Mouse (Mus musculus): Measurements from ENCODE around the gene Ugt1a5. TPM values are rescaled to one million over a fixed set of nuclear protein-coding genes. Genes with fewer than 3 reads are reported as not detected.

Ugt1a5 gene
- not detected for total RNA-seq (2023)

DNA sequence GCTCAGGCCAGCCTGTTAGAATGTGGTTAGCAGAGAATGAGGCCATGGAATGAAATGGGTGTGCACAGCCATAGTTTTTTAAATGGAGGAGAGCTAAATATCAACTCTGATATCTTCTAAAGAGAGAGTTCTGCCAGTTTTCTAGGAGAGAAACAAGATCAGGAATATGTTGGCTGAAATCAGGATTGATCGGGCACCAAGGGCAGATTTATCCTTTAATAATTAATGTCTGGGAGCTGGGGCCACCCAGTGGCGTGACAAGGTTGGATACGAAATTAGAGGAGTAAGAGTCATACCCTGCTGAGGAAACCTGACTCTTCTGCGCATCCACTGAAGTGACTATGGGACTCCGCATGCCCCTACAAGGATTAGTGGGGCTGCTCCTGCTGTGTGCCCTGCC, at the start of gene Ugt1a5:
Gene Ugt1a5, plus strand, starts transcription at position 302 of the 400 bp plus-strand sequence.

DNA sequence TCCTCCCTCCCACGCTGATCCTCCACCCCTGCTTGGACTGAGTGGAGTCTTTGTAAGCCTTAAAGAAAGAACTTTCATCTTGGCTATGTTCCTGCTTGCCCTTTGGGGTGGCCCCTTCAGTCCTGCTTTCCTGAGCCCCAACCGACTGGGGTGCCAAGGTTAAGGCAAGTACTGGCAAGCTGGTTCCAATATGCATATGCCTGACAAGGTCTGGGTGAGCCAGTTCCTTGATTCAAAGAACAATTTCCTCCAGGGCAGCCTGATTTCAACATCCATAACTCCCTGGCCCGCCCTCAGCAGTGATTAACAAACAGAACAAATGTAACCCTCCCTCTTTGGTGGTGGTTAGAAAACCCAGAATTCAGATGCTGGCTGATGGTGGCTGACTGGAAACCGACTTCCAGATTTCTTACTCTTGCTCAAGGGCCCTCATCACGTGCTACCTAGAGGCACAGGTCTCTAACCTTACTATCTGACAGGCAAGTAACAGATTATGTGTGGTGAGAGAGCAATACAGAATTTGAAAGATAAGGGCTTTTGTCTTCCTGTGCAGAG, 31.3 kb upstream of the Ugt1a5 start, which contains the start of gene Ugt1a6a:
Gene Ugt1a6a, plus strand, starts transcription at position 353 of the 555 bp plus-strand sequence.

DNA sequence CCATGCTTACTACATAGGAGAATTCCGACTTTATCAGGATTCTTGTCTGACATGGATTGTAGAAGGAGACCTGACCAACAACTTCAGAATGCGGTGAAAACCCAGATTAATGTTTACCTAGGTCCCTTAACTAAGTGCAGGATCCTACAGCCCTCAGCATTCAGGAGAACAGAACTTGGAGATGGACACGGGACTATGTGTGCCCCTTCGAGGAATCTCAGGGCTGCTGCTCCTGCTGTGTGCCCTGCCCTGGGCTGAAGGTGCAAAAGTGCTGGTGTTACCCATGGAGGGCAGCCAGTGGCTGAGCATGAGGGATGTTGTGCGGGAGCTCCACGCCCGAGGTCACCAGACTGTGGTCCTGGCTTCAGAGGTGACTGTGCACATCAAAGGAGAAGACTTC, 34.6 kb downstream of the Ugt1a5 start, which contains the start of gene Ugt1a2:
Gene Ugt1a2, plus strand, starts transcription at position 146 of the 400 bp plus-strand sequence.

DNA sequence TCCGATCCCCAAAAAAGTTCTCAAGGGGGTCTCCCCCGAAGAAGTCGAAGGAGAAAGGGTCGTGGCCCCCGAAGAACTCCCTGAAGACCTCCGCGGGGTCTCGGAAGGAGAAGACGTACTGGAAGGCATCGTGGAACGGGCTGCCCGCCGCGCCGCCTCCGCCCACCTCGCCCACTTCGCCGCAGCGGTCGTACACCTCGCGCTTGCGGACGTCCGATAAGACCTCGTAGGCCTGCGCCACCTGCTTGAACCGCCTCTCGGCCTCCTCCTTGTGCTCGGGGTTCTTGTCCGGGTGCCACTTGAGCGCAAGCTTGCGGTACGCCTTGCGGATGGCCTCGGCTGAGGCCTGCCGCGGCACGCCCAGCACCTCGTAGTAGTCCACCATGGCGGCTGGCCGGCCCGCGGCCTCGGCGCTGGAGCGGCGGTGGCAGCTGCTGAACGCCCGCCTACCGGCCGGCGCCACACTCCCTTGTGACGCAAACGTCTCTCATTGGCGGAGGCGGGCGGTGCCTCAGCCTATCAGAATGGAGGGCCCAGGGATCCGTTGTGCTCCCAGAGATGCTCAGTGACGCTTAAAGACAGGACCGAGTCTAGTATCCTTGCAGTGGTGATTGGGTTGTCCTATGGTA, 39.6 kb downstream of the Ugt1a5 start, which contains the start of gene Dnajb3:
Gene Dnajb3, minus strand, starts transcription at position 489 of the 629 bp plus-strand sequence.

DNA sequence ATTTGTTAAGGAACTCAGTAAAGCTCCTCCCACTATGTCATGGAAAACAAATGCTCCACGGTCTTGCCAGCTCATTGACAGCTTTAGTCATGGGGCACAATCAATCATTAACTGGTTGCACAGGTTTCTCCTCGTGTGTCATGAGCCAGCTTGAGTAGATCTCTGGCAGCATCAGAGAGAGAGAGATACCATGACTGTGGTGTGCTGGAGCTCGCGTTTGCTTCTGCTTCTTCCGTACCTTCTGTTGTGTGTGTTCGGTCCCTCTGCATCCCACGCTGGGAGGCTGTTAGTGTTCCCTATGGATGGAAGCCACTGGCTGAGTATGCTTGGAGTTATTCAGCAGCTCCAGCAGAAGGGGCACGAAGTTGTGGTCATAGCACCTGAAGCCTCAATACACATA, 46.0 kb downstream of the Ugt1a5 start, which contains the start of gene Ugt1a1:
Gene Ugt1a1, plus strand, starts transcription at position 148 of the 400 bp plus-strand sequence.

DNA sequence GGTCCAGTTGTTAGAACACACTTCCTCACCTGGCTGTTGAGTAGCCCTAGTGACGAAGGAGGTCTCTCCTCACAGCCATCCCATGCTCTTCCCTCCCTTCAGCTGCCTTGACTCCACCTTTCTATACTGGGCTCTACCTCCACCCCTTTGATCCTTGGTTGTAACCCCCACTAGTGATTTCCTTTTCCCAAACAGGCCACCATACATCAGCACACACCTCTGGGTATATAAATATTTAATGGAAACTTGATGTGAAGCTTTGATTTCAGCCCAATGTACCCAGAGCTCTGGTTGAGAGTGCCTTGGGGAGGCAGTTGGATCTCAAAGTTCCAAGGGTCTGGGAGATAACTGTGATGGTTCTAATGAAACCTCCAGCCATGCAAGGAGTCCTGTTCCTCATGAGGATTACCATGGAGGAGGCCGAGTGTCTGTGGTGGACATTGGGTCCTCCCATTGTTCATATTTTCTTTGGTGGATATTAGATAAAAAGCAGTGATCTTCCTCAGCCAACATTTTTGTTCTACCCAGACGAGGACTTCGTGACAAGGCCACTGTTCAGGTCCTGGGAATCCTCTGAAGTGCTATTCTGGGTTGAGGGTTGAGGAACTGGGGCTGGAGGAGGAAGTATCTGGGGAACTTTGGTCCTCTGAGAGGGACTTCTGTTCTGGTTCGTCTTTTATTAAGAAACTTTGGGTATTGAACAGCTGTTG, 61.0 kb downstream of the Ugt1a5 start, which contains the start of gene Mroh2a:
Gene Mroh2a, plus strand, starts transcription at position 317 of the 710 bp plus-strand sequence.

Other genes starting within 250 kb of the Ugt1a5 start
- 10 to 100 TPM; 23.5 to 26.5 TPM for gene Usp40, start 157.5 kb upstream of the Ugt1a5 start, total RNA-seq (2023)
- gene Ugt1a10, start 110.6 kb upstream of the Ugt1a5 start, total RNA-seq (2023) = not detected
- not detected for gene Ugt1a9, start 95.2 kb upstream of the Ugt1a5 start, total RNA-seq (2023)
- not detected for gene Ugt1a8, start 78.2 kb upstream of the Ugt1a5 start, total RNA-seq (2023)
- under 1 TPM in 1 of 2 experiments, not detected in 1; 0.17 TPM for gene Ugt1a7c, start 71.0 kb upstream of the Ugt1a5 start, total RNA-seq (2023)
- gene Ugt1a6b, start 62.8 kb upstream of the Ugt1a5 start, total RNA-seq (2023) = not detected
- not detected for gene Ugt1a6a, start 31.2 kb upstream of the Ugt1a5 start, total RNA-seq (2023)
- not detected for gene Ugt1a2, start 34.6 kb downstream of the Ugt1a5 start, total RNA-seq (2023)
- gene Dnajb3, start 39.8 kb downstream of the Ugt1a5 start, total RNA-seq (2023) = under 1 TPM; 0.87 to 0.92 TPM
- not detected for gene Ugt1a1, start 45.9 kb downstream of the Ugt1a5 start, total RNA-seq (2023)
- gene Mroh2a, start 61.0 kb downstream of the Ugt1a5 start, total RNA-seq (2023) = 1 to 10 TPM in 1 of 2 experiments, under 1 TPM in 1; 0.12 to 1.1 TPM
- 10 to 100 TPM; 83.9 to 96.7 TPM for gene Hjurp, start 111.6 kb downstream of the Ugt1a5 start, total RNA-seq (2023)
- gene Trpm8, start 111.6 kb downstream of the Ugt1a5 start, total RNA-seq (2023) = not detected
- not detected for gene Spp2, start 240.9 kb downstream of the Ugt1a5 start, total RNA-seq (2023)

Measured in B cell, adult 67 days (primary cell).